Mouse (Mus musculus): ENCODE measurements around the gene Snx9. TPM values are rescaled to one million over a fixed set of nuclear protein-coding genes. Genes with fewer than 3 reads are reported as not detected.

The Snx9 gene
- total RNA-seq (2014; rRNA removed): 7.6 and 8.7 TPM in 2 replicates
- 4.3 and 5.6 TPM in 2 replicates for polyA plus RNA-seq (2015; fragmentation: Nextera tagmentation; extraction: Ambion mirVana)

DNA sequence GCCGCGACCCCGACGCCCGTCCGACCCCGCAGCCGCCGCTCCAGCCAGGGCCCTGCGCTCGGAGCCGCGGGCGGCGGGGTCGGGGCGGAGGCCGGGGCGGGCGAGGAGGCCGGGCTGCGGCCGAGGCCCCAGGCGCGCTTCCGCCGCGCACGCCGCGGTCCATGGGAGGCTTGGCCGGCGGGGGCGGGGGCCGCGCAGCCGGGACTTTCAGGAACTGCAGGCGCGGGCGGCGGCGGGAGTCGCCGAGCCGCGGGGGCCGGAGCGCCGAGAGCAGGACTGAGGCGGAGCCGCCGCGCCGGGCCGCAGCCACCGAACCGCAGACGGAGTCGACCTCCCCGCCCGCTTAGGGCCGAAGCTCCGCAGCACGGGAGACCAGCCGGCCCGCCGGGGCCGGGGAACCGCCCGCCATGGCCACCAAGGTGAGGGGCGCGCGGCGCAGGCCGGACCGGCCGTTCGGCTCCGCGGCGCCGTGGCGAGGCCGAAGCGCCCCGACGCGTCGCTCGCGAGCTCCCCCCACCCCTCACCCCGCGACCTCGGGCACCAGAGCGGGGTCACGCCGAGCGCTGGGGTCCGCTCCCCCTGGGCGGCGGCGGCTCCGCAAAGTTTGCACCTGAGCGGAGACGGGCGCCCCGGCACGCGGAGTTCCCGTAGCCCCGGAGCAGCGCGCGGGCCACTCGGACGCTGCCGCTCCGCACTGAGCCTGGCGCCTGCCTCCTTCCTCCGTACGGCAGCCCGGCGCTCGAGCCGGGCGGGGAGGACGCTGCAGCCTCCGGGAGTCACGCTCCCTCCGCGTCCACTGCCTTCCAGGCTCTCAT is at the start of gene Snx9:
Snx9 (plus strand) TSS at position 202 of the 815 bp plus-strand sequence.
- no peaks in the 10 kb centered on the region for H3K27me3 ChIP-seq (ENCODE audit: insufficient read depth, low read length)
- no peaks in the 10 kb centered on the region for H3K9me3 ChIP-seq (ENCODE audit: low read length)
- peak within 1 kb of the TSS; percentile 80 for H3K9ac ChIP-seq
- DNase-seq: peak; percentile 61
- no peaks in the 10 kb centered on the region for H3K4me1 ChIP-seq (ENCODE audit: insufficient read depth)
- peak within 1 kb of the TSS; percentile 84 for H3K4me2 ChIP-seq (ENCODE audit: low read depth)
- 5% methylated on average over 90 of the region's 131 CpGs for WGBS
- TF ChIP-seq CTCF (IDR thresholded peaks at IDR 0.05; ENCODE audit: low read depth): no peak; the same call in 1 of the 2 replicates
- H3K4me3 ChIP-seq (ENCODE audit: low read depth, low read length): peak within 1 kb of the TSS; percentile 78
- H3K27ac ChIP-seq (ENCODE audit: low read depth, low read length): peak within 1 kb of the TSS; percentile 87
- ATAC-seq: peak; percentile 88
- H3K36me3 ChIP-seq (ENCODE audit: insufficient read depth): no peaks in the 10 kb centered on the region

GRCm38 (mm10) chr17:5792164-5792791 is 48.9 kb upstream of the Snx9 start:
- Histone ChIP-seq H3K36me3 (ENCODE audit: insufficient read depth) (no peaks in the 10 kb centered on the region), H3K27me3 (ENCODE audit: insufficient read depth, low read length) (no peaks in the 10 kb centered on the region), H3K4me3 (ENCODE audit: low read depth, low read length) (no peak overlapping the region), H3K27ac (ENCODE audit: low read depth, low read length) (no peak overlapping the region), H3K4me2 (ENCODE audit: low read depth) (no peak overlapping the region), H3K9ac (no peak overlapping the region), H3K4me1 (ENCODE audit: insufficient read depth) (no peaks in the 10 kb centered on the region), H3K9me3 (ENCODE audit: low read length) (0 out of 2 replicates have a peak, but pooled peaks cover 5% of the 10 kb centered on the region)
- no peak for TF ChIP-seq CTCF (IDR thresholded peaks at IDR 0.05; ENCODE audit: low read depth)
- ATAC-seq (no peak), DNase-seq (no peak)
- 93% methylated on average over 11 of the region's 12 CpGs for WGBS

DNA sequence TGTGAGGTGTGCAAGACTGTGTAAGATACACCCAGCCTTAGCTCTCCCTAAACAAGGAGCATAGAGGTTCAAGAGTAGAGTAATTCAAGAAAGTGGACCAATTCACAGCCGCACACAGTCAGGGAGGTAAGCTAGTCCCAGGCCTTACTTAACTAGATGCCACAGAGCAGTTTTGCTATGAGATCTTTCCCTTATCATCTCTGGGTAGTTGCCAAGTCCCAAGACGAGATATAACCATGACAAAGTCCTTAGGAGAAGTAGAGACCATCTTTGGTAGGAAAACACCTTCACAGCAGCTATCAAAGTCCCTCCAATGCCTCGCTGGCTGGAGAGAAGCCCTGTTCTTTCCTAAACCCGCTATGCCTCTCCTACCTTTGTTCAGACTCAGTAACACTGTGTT is 47.5 kb upstream of the Snx9 start:
- WGBS: 74% methylated on average over 4 of the region's 4 CpGs
- H3K4me3 ChIP-seq (ENCODE audit: low read depth, low read length): no peak overlapping the region
- no peak for ATAC-seq
- no peak overlapping the region for H3K27ac ChIP-seq (ENCODE audit: low read depth, low read length)
- H3K9ac ChIP-seq: no peak overlapping the region
- no peaks in the 10 kb centered on the region for H3K9me3 ChIP-seq (ENCODE audit: low read length)
- no peak overlapping the region for H3K4me2 ChIP-seq (ENCODE audit: low read depth)
- no peaks in the 10 kb centered on the region for H3K36me3 ChIP-seq (ENCODE audit: insufficient read depth)
- DNase-seq: no peak
- no peaks in the 10 kb centered on the region for H3K27me3 ChIP-seq (ENCODE audit: insufficient read depth, low read length)
- TF ChIP-seq CTCF (IDR thresholded peaks at IDR 0.05; ENCODE audit: low read depth): no peak
- H3K4me1 ChIP-seq (ENCODE audit: insufficient read depth): no peaks in the 10 kb centered on the region

DNA sequence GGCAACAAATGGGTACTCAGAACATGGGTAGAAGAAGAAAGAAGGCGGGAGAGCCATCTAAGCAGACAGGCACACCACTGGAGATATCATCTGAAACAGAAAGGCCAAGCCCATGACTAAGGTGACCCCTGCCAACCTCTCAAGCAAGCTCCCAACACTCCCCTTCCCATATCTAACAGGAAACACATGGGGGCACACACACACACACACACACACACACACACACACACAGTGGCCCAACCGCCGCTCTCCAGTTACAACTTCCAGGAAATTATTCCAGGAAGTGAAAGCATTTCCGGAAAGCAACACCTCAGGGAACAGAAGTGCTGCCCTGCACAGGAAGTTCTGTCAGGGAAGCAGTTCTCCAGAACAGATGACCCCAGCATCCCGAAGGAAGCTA is 46.9 kb upstream of the Snx9 start:
- no peak overlapping the region for H3K27ac ChIP-seq (ENCODE audit: low read depth, low read length)
- H3K27me3 ChIP-seq (ENCODE audit: insufficient read depth, low read length): no peaks in the 10 kb centered on the region
- H3K4me2 ChIP-seq (ENCODE audit: low read depth): no peak overlapping the region
- DNase-seq (no peak), ATAC-seq (no peak)
- TF ChIP-seq CTCF (IDR thresholded peaks at IDR 0.05; ENCODE audit: low read depth): no peak
- WGBS: 83% methylated on average over 5 of the region's 5 CpGs
- no peaks in the 10 kb centered on the region for H3K4me1 ChIP-seq (ENCODE audit: insufficient read depth)
- no peaks in the 10 kb centered on the region for H3K9me3 ChIP-seq (ENCODE audit: low read length)
- no peaks in the 10 kb centered on the region for H3K36me3 ChIP-seq (ENCODE audit: insufficient read depth)
- no peak overlapping the region for H3K9ac ChIP-seq
- no peak overlapping the region for H3K4me3 ChIP-seq (ENCODE audit: low read depth, low read length)

- H3K4me1 ChIP-seq (ENCODE audit: insufficient read depth): no peaks in the 10 kb centered on the region
- TF ChIP-seq CTCF (IDR thresholded peaks at IDR 0.05; ENCODE audit: low read depth): no peak
- H3K36me3 ChIP-seq (ENCODE audit: insufficient read depth): no peaks in the 10 kb centered on the region
- H3K9me3 ChIP-seq (ENCODE audit: low read length): no peaks in the 10 kb centered on the region
- H3K4me2 ChIP-seq (ENCODE audit: low read depth): no peak overlapping the region
- DNase-seq (no peak), ATAC-seq (no peak)
- no peak overlapping the region for H3K4me3 ChIP-seq (ENCODE audit: low read depth, low read length)
- WGBS: 74% methylated on average over 5 of the region's 5 CpGs
- H3K27me3 ChIP-seq (ENCODE audit: insufficient read depth, low read length): no peaks in the 10 kb centered on the region
- H3K9ac ChIP-seq: no peak overlapping the region
- H3K27ac ChIP-seq (ENCODE audit: low read depth, low read length): no peak overlapping the region
These were observed 45.8 kb upstream of the Snx9 start for GRCm38 (mm10) chr17:5795369-5795768.

GRCm38 (mm10) chr17:5795878-5796277 is 45.3 kb upstream of the Snx9 start:
- H3K4me1 ChIP-seq (ENCODE audit: insufficient read depth): no peaks in the 10 kb centered on the region
- ATAC-seq: peak; percentile 83
- H3K4me3 ChIP-seq (ENCODE audit: low read depth, low read length): no peak overlapping the region
- H3K9me3 ChIP-seq (ENCODE audit: low read length): no peaks in the 10 kb centered on the region
- peak; percentile 100 for TF ChIP-seq CTCF (IDR thresholded peaks at IDR 0.05; ENCODE audit: low read depth)
- no peak overlapping the region for H3K9ac ChIP-seq
- no peaks in the 10 kb centered on the region for H3K36me3 ChIP-seq (ENCODE audit: insufficient read depth)
- peak; percentile 89 for DNase-seq
- no peaks in the 10 kb centered on the region for H3K27me3 ChIP-seq (ENCODE audit: insufficient read depth, low read length)
- no peak overlapping the region for H3K27ac ChIP-seq (ENCODE audit: low read depth, low read length)
- 3% methylated on average over 5 of the region's 5 CpGs for WGBS
- H3K4me2 ChIP-seq (ENCODE audit: low read depth): no peak overlapping the region

Measured in forebrain, postnatal 0 days (tissue).